Mouse (Mus musculus) 416B (cell line): ENCODE measurements around the gene Mast4.

Source experiments
- DNase-seq: peaks from one replicate; pipeline ENCODE4 v3.0.0; 2011; ENCODE audit warnings: low read depth

Mast4 gene

DNA sequence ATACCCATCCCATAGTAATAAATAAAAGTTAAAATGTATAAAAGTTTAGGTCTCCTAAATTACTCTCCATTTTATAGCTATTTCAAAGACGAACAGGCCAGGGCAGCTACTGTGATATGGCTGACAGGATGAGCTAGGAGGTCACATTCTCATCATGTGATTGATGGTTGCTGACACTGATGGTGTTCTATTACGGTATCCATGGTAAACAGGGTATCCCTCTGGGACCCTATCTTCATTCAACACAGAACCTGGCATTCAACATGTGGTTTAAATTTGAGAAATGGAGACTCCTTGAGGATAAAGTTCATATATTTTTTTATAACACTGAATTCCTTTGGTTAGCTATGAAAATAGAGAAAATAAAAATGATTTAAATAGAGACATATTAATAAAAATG lies 471.3 kb downstream of the Mast4 start:
- DNase-seq: no peak

DNA sequence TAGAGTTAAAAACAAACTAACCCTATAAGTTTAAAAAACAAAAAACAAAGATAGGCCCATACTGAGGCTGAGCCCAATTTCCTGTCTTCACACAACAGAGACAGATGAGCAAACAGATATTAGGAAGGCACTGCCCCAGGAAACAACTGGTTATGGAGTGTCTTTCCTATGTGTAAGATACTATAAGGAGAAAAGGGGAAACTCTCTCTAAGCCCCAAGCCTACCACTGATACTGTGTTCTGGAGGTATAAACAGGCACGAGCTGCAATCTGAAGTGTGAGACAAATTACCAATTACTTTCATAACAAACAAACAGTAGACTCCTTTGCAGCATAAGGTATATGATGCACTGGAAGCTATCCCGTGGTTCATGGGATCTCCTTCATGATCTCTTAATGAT lies 471.9 kb downstream of the Mast4 start:
- peak; percentile 64 for DNase-seq

DNA sequence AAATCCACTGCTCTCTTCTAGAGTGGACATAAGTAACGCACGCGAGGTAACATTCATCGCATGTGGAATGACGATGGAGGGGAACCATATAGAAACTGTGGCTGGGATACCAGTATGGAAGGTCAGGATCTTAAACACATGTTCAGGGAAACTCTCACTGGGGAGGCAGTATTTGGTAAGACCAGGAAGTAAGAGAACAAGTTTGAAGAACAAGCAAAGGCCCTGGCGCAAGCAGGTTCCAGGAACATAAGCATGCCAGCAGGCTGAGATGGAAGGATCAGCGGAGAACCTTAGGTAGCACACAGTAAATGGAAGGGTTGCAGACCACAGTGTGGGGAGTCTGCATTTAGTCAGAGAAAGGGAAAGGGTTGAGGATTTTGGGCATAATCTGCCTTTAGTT lies 473.6 kb downstream of the Mast4 start:
- DNase-seq: no peak

DNA sequence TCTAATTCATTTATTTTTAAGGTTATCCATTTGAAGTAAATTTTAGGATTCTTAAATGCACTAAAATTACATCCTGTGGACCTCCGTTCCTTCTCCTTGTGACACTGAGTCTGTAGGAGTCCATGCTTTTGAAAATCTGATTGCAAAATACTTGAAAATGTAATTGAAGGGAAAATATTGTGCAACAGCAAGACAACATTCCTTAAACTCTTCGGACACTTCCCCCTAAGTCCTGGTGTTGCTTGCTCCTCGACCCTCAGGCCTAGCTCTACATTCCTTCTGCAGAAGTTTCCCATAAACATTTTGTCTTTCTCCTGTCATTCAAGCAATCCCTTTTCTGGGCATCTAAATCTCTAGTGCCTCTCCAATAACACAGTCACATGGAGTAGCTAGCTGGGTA lies 474.2 kb downstream of the Mast4 start:
- DNase-seq: no peak

DNA sequence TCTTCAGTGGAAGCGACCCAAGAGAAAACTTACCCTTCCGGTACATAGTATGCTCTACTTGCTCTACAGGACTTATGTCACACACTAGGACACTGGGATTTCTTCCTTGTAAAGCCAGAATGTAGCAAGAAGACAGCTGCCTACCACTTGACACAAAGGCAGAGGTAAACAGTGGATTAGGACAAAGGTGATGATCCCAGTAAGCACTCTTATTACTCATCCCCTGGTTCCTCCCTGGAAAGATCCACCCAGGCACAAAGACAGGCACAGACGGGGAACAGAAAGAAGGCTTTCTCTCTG lies 476.8 kb downstream of the Mast4 start:
- no peak for DNase-seq

DNA sequence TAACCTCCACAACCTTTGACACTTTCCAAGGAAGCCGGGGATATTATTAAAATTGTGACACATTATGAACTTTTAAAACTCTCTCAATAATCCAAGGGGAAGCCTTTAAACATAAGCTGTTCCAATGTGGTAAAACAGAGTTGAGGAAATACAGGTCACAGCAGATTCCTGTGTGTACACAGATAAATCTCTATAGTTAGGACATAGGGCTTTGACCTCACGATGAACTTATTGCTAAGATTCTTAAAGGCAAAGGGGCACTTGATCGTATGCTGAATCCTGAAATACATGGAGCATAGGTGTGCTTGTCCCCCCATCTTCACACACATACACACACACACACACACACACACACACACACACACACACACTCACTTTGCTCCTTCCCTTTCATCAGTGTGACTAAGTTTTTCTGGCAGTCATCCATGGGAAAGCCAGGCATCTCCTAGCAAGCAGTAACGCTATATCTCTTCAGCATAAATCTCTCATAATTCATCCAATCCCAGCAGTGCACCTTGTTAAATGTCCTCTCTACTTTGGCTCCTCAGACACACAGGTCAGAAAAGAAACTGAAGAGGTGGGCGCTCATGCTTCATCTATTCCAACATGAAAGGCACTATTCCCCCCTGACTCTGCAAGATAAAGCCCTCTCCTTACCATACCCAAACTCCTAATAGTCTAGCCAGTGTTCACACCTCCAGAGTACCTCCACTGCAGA lies 477.3 kb downstream of the Mast4 start:
- DNase-seq: peak; percentile 57

DNA sequence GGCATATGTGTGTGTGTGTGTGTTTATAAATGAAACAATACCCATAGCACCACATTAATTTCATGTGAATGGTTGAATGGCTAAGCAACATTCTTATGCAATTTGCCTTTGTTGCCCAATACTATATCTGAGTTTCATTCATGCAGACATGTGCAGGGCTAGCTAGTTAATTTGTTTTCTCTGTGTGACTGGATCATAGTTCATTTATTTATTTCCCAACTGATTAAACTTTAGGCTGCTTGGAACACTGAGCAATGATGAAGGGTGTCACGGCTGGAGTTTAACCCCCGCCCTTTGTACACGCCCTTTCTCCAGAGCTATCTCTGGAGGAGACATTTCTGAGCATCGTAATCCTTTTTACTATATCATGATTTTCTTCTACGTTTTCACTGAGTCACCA lies 481.4 kb downstream of the Mast4 start:
- peak; percentile 37 for DNase-seq

DNA sequence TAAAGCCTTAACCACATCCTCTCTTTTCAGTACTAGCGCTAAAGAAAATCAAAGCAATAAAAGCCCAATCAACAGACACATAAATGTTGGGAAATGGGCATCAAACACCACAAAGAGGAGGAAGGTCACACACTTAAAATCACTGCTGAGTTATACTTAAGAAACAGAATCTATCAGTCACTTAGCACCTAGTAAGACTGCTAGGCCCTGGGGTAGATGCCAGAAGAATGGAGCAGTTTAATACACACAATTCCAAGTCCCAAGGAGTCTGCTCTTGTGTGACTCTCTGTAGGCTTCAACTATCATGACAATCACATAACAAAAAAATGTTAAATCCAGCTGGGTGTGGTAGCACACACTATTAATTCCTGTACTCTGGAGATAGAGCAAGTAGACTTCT lies 483.0 kb downstream of the Mast4 start:
- DNase-seq: no peak

DNA sequence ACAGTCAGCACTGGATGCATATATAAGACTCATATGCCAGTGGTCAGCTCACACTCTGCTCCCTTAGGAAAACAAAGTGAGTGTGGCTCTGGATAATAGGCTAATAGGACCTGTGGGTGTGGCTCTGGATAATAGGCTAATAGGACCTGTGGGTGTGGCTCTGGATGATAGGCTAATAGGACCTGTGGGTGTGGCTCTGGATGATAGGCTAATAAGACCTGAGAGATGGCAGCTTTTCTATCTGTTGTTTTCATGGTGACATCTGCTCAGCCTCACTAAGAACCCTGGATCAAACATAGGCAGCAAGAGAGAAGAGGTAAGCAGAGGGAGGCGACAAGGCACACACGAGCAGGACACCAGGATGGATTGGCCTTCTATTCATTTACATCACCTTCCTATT lies 483.7 kb downstream of the Mast4 start:
- DNase-seq: no peak

DNA sequence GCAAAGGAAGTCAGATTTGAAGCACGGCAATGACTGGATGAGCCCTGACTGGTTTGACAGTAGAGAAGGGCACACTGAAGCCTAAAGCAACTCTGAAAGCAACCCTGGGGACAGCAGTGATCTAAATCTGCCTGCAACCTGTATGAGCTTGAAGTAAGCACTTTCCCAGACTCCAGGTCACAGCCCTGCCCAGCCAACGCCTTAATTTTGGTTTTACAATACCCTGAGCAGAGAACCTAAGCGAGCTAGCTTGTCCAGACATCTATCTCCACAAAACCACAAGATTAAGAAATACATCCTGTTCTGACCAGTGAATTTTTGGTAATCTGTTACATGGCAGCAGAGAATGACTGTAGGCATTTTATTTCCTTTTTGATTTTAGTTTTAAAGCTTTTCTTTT lies 485.2 kb downstream of the Mast4 start:
- peak; percentile 91 for DNase-seq

DNA sequence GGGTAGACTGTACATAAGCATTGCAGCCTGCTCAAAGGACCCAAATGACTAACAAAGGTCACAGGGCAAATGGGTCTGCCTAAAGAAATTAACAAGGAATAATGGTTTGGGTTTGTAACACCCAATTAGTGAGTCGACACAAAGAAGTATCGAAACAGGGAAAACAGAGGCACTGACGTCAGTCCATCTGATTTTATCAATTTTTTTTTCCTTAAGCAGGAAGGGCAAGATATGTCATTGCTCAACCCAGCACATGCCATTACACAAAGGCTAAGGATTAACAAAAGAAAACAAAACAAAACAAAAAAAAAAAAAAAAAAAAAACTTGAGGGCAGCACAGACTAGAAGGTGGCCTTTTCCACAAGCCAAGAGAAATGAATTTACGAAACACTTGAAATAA lies 487.8 kb downstream of the Mast4 start:
- peak; percentile 30 for DNase-seq

DNA sequence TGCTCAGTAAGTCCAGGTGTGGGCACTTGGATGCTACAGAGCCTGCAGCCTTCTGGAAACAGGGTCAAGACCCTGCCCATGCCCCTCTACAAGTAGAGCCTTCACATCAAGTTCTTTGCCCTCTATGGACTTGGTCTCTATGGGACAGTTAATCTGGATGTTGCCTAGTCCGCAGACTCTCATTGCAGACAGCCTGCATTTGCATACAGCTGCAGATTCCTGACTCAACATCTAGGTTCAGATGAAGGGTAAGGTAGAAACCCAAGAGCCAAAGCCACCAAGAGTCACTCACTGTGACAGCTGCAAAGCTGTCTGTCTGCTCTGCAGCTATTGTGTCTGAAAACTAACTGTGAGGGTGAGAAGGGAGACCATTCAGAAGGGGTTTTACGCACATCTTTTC lies 491.6 kb downstream of the Mast4 start:
- DNase-seq: no peak

DNA sequence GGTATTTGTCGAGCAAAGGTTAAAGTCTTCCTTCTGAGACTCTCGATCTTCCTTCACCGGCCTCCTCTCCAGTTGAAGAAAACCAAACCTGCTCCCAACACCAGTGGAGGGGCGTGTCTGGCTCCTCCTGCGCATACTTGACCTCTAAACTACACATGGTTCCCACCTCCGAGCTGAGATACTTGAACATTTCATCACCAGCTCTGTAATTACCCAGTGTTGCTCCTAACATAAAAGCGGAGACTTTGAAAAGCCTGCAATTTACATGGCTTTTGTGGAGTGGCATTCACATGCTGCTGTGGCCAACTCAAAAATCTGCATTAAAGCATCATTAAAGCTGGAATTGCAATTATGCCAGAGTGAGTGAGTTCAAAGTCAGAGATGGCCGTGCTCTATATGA lies 492.1 kb downstream of the Mast4 start:
- no peak for DNase-seq

DNA sequence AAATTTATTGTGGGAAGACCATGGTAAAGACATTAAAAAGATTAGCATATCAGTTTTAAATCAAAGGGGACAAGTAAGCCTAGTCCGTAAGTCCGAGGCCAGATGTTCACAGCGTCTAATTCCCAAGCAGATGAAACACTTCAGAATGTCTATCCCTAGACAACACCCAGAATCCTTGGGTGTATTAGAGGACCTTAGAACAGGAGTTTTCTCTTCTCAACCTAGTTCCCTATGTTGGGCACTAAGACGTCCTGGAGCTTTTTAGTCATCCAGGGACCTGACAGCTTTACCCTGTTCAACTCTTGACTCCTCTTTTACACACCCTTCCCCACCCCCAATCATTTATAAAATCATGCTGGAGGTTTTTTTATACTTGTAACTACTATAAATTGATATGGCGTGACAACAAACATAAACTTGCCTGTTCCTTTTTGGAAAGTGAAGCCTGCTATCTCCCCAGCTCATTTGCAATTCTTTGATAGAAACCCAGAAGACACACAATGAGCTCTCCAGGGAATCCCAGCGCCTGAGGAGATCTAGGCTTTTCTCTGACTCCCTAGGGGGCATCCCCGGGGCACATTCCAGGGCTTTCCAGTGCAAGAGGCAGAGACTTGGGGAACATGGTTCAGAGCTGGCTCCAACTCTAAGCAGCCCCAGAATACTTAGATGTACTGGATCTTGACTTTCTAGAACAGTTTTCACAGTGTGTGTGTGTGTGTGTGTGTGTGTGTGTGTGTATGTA lies 494.4 kb downstream of the Mast4 start:
- no peak for DNase-seq

DNA sequence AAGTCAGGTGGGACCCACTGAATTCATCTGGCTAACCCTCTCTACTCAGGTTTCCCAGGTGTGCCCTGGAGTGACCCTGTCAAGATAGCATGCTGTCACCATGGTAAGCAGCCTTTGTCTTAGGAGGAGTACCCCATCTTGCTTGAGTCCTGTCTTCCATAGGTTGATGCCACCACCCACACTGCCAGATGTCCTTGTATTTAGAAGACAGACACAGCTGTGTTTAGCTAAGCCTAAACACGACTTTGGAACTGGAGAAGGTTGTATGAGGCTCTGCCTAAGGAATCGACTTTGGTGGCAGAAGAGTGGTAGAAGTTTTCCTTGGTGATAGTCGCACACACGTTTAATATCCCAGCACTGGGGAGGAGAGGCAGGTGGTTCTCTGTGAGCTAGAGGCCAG lies 496.9 kb downstream of the Mast4 start:
- no peak for DNase-seq

DNA sequence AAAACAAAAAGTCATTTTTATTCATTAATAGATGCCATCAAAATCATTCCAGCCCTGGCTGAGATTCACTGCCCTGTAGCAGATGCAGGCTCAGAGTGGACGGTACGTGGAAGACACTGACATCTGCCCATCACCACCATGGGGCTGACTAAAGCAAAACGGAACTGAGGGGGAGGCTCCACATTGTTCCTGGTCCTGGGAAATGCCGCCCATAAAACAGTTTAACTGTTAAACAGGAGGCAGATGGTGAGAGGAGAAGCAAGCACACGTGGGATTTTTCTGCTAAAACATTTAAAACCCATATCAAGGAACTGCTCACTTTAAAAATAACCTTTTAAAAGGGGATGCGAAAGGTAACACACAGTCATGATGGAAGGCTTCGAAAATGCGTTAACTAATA lies 499.0 kb downstream of the Mast4 start:
- no peak for DNase-seq

DNA sequence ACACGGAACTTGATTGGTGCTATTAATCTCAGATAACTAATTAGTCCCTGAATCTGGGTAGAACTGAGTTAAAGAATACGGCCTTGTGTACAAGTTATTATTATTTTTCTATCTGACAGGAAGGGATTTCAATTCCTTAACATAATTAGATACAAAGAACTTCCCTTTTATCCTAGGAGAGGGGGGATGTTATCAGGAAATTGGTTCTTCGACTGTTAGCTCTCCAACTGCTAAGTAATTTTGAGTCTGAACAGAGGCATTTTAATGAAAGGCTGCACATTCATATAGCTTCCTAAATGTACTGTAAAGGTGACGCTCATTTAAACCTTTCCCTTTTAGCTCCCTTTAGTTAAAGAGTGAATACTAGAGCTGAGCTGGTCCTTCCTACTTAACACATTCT lies 516.0 kb downstream of the Mast4 start:
- DNase-seq: no peak

DNA sequence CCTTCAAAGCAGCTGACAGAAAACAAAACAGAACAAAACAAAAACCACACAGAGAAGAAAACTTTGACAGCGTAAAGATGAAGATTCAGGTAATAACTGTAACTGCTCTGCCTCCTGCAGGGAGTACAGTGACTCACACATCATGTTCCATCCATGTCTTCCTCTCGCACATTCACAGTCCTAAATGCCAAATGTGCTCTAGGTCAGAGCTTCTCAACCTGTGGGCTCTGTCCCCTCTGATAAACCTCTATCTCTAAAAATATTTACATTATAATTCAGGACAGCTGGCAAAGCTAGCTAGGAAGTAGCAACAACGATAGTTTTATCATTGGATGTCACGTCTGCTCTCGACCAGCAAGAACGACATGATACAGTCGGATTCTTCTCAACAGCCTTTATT lies 517.6 kb downstream of the Mast4 start:
- no peak for DNase-seq

DNA sequence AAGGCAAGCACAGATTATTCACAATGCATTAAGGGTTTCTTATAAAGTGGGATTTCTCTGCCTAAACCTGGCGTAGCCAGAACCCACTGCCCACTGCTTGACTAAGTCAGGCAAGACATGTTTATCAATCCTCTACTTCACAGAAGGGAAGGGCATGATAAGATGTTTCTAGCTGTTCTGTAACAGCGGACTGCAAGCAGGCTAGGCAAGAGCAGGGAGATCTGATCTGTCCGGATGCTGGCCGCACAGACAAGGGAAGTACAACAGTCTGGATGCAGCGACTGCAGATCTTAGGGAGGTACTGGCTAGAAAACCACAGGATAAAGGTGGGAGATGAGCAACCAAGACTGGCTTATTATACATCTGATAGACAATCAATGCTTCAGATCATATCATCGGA lies 519.1 kb downstream of the Mast4 start:
- DNase-seq: no peak

DNA sequence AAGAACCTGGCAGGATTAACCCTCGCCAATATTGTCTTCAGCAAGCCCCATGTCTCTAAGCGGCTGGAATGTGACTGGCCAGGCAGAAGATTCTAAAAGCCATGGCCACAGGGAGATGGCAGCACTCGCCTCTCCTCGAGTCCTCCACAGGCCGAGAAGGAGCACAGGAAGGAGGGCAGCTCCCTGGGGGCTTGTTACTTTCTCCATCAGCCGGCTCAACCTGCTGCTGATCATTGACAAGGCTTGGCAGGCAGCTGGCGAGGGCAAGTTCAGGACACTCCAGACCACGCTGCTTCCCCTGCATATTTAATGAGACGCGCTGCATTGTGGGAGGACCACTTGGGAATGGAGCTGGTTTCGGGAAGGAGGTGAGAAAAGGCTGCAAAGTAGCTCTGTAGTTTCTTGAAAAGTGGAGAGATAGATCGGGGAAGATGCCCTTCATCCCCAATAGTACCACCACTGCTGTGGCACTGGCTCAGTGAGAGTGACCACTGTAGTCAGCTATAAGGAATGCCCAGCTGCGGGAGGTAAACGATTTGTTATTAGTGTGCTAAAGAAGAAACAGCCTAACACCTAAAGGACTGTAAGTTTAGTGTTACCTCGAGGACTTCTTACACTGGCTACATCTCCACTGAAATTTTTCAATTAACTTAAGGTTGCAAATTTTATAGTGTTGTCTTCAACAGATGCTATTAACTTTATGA lies 523.0 kb downstream of the Mast4 start:
- no peak for DNase-seq

DNA sequence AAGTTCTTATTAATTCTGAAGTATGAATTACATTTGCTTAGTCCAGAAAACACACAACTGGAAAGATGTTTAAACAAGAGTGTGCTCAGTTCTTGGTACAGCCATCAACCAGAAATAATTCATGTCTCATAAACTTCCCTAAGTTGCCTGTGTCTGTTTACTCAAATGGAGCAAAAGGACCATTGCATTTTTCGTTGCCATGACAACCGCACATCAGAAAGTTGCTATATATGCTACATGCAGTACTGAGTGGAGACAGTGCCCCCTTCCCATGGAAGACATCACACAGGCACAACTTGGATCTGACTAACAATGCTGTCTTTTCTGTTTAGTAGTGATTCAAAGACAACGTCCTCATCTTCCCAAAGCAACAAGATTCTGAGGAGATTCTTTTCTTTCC lies 527.6 kb downstream of the Mast4 start:
- DNase-seq: no peak

DNA sequence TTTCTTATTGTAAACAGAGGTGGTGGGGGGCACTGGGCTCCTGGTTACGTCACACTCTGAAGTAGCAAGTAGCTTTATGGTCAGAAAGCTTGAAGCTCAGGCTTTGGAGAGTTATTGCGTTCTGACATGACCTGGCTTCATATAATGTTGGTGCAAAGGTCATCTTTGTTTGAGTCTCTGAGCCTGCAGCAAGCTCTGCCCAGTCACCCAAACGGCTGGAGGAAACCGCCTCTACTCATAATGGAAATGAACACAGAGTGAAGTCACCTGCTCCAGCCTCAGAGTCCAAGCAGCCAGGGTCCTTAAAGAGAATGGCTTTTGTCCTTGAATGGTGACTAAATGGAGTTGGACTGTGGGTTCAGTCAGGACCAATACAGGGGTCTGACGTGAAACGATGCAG lies 529.1 kb downstream of the Mast4 start:
- DNase-seq: no peak

DNA sequence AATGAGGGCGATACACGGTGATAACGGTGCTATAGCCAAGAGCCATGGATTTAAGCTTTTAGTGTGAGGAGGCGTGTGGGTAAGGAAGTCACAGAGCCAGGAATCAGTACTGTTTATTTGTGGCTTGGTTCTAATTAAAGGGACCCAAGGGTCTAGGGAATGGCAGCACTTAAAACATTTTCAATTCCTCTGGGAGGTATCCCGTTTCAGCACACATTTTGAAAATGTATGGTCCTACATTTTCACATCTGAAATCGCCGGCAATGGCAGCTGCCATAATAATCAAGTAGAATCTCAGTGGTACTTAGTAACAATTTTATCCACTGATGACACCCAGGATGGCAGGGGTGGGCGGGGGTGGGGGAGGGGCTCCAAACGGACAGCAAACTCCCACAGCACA lies 531.1 kb downstream of the Mast4 start:
- no peak for DNase-seq

DNA sequence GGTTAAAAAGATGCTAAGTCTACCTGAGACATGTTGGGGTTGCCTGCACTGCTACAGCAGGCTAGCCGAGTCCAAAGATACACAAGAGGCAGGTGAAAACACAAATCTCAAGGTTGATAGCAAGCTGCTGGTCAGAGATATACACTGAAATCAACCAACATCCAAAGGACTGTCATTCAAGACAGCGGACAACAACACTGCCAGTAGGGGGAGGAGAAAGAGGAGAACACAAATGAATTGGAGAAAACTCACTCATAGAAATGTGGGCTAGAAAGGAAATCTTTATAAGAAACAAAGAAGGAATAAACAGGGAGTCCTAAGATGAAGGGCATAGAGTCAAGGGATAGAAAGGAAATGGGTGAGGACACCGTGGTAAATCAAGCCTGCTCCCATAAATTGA lies 542.1 kb downstream of the Mast4 start:
- no peak for DNase-seq
